Mouse (Mus musculus) urinary bladder, adult 2 months (tissue): Measurements from ENCODE around the gene Ccnq. TPM values are rescaled to one million over a fixed set of nuclear protein-coding genes. Genes with fewer than 3 reads are reported as not detected.
"Not testable (repeated sequence)": the region's sequence is repeated elsewhere in the genome, so short reads cannot be mapped to it uniquely, and the experiment has no call there.

Source experiments
- DNase-seq: peaks from one replicate; pipeline ENCODE4 v3.0.0; 2022; ENCODE audit warnings: low spot score
- polyA plus RNA-seq: library from polyadenylated mRNA; depleted of rRNA; stranded (reverse); fragments of >200 nt; gene quantifications from 2 replicates; pipeline ENCODE4 v1.2.3, GENCODE M21; 2012

The Ccnq gene
- polyA plus RNA-seq, 1 experiment, result 41.7 TPM

DNA sequence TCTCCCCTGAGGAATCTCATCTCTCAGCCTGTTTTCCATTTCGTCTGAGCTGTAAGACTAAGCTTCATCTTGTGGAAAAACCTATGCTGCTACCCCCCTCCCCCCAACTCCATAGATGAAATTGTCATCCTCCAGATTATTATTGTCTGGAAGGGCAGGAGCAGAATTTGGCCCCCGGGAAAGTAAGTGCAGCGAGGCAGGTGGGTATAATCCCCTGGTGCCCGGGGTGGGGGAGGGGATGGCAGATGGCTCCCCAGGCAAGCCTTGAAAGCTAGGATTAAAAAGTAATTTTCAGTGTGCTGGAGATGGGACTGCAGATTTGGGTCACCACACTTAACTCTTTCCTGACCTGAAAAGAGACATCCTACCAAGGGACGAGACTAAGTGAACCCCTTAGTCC is 10.7 kb upstream of the Ccnq start:
- no peak for DNase-seq

- no peak for DNase-seq
Observed at GRCm38 (mm10) chr11:78761086-78761485, 9.6 kb upstream of the Ccnq start.

DNA sequence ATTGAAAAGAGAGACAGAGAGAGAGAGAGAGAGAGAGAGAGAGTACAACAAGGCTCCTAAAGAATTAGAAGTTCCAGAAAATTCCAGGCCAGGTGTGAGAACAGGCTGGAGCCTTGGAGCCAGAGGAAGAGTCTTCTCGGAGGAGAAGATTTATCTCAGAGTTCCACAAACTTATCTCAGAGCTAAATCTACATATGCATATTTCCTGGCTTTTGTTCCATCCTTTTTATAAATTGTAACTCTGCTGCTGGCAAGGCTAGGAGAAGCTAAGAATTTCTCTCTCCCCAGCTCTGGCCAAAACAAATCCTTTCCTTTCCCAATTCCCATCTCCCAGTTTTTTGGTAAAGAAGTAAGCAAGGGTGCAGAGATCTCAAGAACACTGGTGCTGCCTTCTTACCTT is 3.8 kb upstream of the Ccnq start:
- DNase-seq, result no peak

DNA sequence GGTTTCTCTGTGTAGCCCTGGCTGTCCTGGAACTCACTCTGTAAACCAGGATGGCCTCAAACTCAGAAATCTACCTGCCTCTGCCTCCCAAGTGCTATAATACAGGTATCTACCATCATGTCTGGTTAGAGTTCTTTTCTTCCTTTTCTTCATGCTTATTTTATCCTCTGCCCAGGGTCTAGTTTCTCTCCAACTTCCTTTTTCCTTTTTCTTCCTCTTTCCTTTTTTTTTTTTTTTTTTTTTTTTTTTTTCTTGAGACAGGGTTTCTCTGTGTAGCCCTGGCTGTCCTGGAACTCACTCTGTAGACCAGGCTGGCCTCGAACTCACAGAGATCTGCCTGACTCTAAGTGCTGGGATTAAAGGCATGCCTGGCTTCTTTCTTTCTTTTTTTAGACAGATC is 2.6 kb upstream of the Ccnq start:
- DNase-seq, result not testable (repeated sequence)

- DNase-seq, result no peak
Observed at GRCm38 (mm10) chr11:78753183-78753582, 1.7 kb upstream of the Ccnq start.

DNA sequence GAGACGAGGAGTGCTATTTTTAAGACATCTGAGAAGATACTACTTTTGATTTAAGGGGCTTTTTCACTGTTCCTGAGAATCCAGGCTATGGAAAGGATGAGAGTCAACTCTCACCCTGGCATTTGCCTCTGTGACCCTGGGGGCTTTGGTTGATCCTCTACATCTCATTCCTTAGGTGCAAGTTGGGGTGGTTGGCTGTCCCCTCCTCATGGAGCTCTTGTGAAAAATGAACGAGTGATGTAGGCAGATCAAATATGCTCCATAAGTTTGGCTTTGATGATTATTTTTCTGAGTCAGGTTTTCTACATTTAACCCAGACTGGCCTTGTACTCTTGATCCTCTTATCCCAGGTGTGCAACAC is 294 bp upstream of the Ccnq start:
- no peak for DNase-seq

GRCm38 (mm10) chr11:78746264-78746663 is 5.3 kb downstream of the Ccnq start:
- no peak for DNase-seq

DNA sequence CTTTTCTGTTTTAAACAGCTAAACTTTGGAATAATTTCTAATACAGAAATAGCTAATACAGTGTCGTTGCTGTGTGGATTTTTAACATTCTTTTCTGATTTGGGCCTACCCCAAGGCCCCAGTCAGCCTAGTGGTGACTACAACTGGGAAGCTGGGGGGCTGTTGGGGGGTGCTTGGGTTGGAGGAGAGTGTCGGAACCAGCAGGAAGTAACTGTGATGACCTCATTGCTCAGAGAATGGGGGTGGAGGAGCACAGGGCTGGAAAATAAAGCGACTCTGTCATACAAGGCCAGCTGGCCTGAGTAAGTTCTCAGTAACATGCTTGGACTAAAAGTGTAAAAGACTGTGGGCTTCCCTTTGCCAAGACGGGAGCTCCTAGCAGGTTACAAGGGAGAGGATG is 6.1 kb downstream of the Ccnq start:
- no peak for DNase-seq

GRCm38 (mm10) chr11:78742461-78742860 is 9.1 kb downstream of the Ccnq start:
- no peak for DNase-seq

DNA sequence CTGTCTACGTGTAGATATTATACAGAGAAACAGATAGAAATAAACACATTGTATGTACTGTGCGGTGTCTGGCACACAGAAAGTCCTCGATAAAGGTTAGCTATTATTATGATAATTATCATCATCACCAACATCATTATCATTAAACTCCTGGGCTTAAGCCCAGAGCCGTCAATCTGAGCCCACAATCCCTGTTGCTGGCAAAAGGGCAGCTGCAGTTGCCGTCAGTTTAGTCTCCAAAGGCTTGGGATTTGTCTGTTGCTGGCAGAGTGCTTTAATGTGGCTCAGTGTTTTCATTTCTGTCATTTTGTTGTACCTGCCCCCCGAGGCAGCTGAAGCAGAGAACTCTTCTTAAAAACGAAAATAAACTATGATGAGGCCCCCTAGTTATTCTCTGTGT is 9.6 kb downstream of the Ccnq start:
- no peak for DNase-seq

DNA sequence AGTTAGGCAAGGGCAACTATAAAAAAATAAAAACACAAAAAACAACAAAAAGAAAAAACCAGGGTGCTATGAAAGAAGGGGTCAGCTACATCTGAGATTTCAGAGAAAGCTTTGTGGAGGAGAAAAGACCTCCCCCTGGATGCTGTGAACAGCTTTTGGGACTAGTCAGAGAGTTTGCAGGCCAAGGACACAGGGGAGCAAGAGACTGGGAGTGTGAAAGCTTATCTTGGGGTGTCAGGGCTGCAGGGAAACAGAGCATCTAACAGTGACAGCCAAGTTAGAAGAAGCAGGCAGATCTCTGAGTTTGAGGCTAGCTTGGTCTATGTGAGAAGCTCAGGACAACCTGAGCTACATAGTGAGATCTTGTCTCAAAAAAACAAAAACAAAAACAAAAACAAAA is 12.2 kb downstream of the Ccnq start:
- DNase-seq, result no peak

DNA sequence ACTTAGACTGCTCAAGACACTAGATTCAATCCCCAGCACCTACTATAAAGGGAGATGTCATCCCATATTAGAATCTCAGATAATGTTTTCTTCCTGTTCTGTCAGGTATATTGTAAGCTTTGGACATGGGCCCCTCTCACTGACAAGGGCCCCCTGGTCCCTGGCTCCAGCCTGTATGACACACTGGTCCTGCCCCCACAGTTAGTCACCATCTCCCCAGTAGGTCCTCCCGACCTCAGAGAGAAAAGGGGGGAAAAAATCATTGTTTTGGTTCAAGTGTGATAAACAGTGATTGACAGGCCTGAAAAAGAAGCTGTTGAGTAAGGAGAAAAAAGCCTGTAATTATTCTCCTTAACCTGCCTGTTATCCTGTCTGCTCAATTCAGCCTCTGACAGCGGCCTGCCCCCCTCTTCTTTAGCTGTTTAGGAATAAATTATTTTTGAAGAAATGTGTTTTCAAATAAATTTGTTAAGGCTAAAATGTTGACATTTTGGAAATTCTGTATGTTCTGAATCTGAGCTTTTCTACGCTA is 14.6 kb downstream of the Ccnq start:
- DNase-seq, result no peak

DNA sequence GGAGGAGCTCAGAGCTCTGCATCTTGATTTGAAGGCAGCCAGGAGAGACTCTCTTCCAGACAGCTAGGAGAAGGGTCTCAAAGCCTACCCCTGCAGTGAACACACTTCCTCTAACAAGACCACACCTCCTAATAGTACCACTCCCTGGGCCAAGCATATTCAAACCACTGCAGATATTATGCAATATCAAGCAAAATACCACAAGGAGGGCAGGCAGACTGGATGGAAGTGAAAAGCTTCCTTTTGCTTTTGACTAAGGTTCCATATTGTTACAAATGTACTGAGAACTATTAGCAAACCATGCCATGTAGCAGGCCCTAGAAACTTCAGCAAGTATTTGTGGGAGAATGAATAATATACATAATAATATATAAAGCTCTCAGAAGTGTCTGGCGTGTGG is 16.4 kb downstream of the Ccnq start:
- DNase-seq, result no peak

DNA sequence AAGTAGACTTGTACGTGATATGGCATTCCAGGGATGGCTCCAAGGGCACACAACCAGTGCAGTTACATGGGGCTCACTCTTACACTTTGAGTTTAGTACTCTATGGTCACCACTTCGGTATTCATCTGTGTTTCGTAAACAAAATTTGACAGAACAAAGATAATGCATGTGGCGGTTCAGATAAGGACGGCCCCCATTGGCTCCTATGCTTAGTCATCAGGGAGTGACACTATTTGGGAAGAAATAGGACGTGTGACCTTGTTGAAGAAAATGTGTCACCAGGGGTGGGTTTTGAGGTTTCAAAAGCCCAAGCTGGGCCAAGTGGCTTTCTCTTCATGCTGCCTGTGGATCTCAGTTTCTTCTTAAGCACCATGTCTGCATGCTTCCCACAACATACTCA is 18.9 kb downstream of the Ccnq start:
- DNase-seq, result no peak

- no peak for DNase-seq
Observed at GRCm38 (mm10) chr11:78730902-78731301, 20.6 kb downstream of the Ccnq start.

DNA sequence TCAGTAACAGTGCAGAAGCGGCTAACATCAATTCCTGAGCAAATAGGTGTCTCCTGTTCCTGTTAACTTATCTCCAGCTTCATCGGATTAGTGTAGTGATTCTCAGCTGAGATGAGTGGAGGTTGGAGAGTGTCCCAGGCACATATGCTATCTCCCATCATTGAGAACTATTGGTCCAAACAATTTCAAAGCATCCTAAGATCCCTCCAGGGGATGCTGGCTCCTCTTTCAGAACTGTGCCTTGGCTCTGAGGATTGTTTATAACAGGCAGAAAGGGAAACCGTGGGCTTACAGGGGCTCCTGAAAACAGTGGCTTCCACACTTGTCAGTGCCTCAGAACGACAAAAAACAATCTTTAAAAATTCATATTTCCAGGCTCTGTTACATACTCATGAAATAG is 23.5 kb downstream of the Ccnq start:
- DNase-seq, result no peak

DNA sequence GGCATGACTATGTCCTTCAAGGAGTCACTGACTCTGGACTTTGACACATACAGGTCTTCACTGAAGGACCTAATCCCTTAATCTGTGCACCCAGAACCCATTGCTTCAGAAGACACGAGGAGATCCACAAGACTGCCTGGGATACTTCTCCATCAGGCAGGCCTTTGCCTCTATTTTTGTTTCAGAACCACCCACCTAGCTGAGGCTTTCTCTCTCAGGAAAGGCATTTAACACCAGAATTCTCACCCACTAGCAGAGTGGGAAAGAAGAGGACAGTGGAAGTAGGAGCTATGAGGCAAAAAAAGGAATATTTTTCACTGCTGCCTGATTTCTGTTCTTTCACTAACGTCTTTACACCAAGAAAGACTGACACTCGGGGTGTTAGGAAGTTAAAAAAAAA is 25.2 kb downstream of the Ccnq start:
- no peak for DNase-seq

DNA sequence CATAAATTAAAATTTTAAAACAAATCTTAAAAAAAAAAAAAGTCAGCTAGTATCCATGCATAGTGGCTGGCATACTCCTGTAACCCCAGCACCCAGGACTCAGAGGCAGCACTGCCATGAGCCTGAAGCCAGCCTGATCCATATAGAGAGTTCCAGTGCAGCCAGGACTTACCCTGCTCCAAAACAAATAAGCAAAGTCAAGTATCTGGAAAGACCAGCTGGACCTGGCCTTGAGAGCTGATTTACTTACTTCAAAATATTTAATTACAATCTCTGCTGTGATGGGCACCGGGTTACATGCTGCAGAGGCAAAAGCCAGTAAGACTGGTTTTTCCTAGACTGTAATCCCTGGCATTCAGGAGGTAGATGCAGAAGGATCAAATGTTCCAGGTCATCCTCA is 26.7 kb downstream of the Ccnq start:
- no peak for DNase-seq

DNA sequence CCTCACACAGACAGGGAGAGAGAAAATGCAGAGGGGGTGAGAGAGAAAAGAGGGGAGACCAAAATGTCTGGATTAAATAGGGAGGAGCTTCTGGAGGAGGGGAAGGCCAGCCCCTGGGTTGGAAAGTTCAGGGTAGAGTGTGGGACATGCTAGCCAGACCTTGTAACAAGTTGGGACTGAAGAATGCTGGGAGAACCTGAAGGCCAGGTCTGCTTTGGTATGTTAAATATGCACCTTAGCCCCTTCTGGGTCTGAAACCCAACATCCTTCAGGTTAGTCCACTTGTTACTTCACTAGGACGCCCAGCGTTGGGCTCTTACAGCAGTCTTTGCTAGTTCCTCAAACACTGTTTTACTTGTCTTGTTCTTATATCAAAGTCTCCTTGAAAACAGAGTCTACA is 30.1 kb downstream of the Ccnq start:
- no peak for DNase-seq

GRCm38 (mm10) chr11:78717655-78718054 is 33.9 kb downstream of the Ccnq start:
- no peak for DNase-seq

GRCm38 (mm10) chr11:78708642-78709041 is 42.9 kb downstream of the Ccnq start:
- DNase-seq, result no peak

- no peak for DNase-seq
Observed at GRCm38 (mm10) chr11:78706026-78706425, 45.5 kb downstream of the Ccnq start.

DNA sequence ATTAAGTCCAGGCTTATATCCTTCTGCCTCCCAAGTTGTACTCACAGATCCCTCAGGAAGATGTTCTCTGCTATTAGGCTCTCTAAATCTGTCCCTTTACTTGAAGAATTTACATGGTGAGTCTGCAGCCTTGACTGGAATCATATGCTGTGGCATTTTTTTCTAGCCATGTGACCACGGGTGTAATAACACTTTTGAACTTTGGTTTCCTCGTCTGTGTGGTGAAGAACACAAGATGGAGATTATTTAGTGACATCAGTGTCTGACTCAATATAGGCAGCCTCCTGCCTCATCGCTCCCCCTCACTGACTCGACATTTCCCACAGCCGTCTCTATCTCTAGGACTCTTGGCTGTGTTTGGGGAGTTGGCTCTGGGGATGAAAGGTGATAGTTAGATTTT is 48.4 kb downstream of the Ccnq start:
- no peak for DNase-seq

GRCm38 (mm10) chr11:78702319-78702718 is 49.2 kb downstream of the Ccnq start:
- DNase-seq, result no peak
